ENCODE assay signal across 19 mouse cellular contexts in genomic region chr11:13605152-13605697, GRCm38 (mm10).
DNase-seq lines count a peak whose midpoint lies in the region; ATAC-seq lines count a peak whose summit lies in the region.
"Had no signal": no experiment of that assay in that cellular context is flagged by ENCODE, and none has a peak within 500 bp of the region (broad histone marks: within the 10 kb centered on the region; RNA-seq: fewer than 3 reads in every experiment).

No protein-coding gene starts in this region.

- peak; percentile 66; the same call in 1 of the 2 replicates for ATAC-seq in forebrain, embryonic 13.5 days
- peak; percentile 89 for ATAC-seq in embryonic facial prominence, embryonic 11.5 days (replicated peaks; ENCODE audit: insufficient number of reproducible peaks, low FRiP score, low TSS enrichment, low read depth)
- peak; percentile 68; the same call in 1 of the 2 replicates for ATAC-seq in forebrain, embryonic 15.5 days (replicated peaks)
- peak; percentile 50; the same call in 1 of the 2 replicates for ATAC-seq in midbrain, embryonic 14.5 days (ENCODE audit: low FRiP score, low TSS enrichment)
- ATAC-seq: intestine, embryonic 16.5 days had no signal

- H3K4me2 ChIP-seq in forebrain, embryonic 13.5 days: no peak overlapping the region
- no peak overlapping the region for H3K4me2 ChIP-seq in embryonic facial prominence, embryonic 11.5 days (ENCODE audit: low read depth, low read length)
- no peak overlapping the region for H3K4me2 ChIP-seq in forebrain, embryonic 15.5 days (replicated peaks)
- no peak overlapping the region for H3K4me2 ChIP-seq in midbrain, embryonic 14.5 days (ENCODE audit: low read length)
- H3K4me2 ChIP-seq: heart, embryonic 13.5 days; hindbrain, embryonic 13.5 days; stomach, embryonic 15.5 days had no signal

- H3K4me3 ChIP-seq in forebrain, embryonic 13.5 days: no peak overlapping the region
- H3K4me3 ChIP-seq in forebrain, embryonic 10.5 days: no peak overlapping the region
- no peak overlapping the region for H3K4me3 ChIP-seq in embryonic facial prominence, embryonic 11.5 days (ENCODE audit: low read depth, low read length)
- no peak overlapping the region for H3K4me3 ChIP-seq in forebrain, embryonic 15.5 days
- H3K4me3 ChIP-seq in midbrain, embryonic 14.5 days (replicated peaks; ENCODE audit: low read depth, low read length): no peak overlapping the region
- H3K4me3 ChIP-seq: gastrocnemius, adult 2 months; heart, embryonic 13.5 days; hindbrain, embryonic 13.5 days; stomach, embryonic 15.5 days had no signal

- no peak overlapping the region for H3K9ac ChIP-seq in forebrain, embryonic 13.5 days
- H3K9ac ChIP-seq in embryonic facial prominence, embryonic 11.5 days (replicated peaks; ENCODE audit: low read length): no peak overlapping the region
- no peak overlapping the region for H3K9ac ChIP-seq in forebrain, embryonic 15.5 days (replicated peaks)
- no peak overlapping the region for H3K9ac ChIP-seq in midbrain, embryonic 14.5 days (replicated peaks; ENCODE audit: low read length)
- H3K9ac ChIP-seq: heart, embryonic 13.5 days; hindbrain, embryonic 13.5 days; stomach, embryonic 15.5 days had no signal

- H3K27me3 ChIP-seq in forebrain, embryonic 13.5 days: no peaks in the 10 kb centered on the region
- no peaks in the 10 kb centered on the region for H3K27me3 ChIP-seq in forebrain, embryonic 10.5 days (ENCODE audit: poor library complexity, severe bottlenecking)
- H3K27me3 ChIP-seq in embryonic facial prominence, embryonic 11.5 days (ENCODE audit: control insufficient read depth, insufficient read depth, low read length): no peaks in the 10 kb centered on the region
- H3K27me3 ChIP-seq in forebrain, embryonic 15.5 days: no peaks in the 10 kb centered on the region
- no peaks in the 10 kb centered on the region for H3K27me3 ChIP-seq in midbrain, embryonic 14.5 days (ENCODE audit: control insufficient read depth, insufficient read depth, low read length)
- H3K27me3 ChIP-seq: CH12.LX; heart, embryonic 13.5 days; hindbrain, embryonic 13.5 days; stomach, embryonic 15.5 days had no signal

- no peaks in the 10 kb centered on the region for H3K4me1 ChIP-seq in forebrain, embryonic 13.5 days
- H3K4me1 ChIP-seq in forebrain, embryonic 10.5 days: no peaks in the 10 kb centered on the region
- no peaks in the 10 kb centered on the region for H3K4me1 ChIP-seq in embryonic facial prominence, embryonic 11.5 days (ENCODE audit: control insufficient read depth, insufficient read depth, low read length)
- H3K4me1 ChIP-seq in forebrain, embryonic 15.5 days: no peaks in the 10 kb centered on the region
- H3K4me1 ChIP-seq in midbrain, embryonic 14.5 days (ENCODE audit: control insufficient read depth, insufficient read depth, low read length): no peaks in the 10 kb centered on the region
- H3K4me1 ChIP-seq: hindbrain, embryonic 13.5 days; stomach, embryonic 15.5 days had no signal

- no peak overlapping the region for H3K27ac ChIP-seq in forebrain, embryonic 13.5 days
- H3K27ac ChIP-seq in forebrain, embryonic 10.5 days: no peak overlapping the region
- no peak overlapping the region for H3K27ac ChIP-seq in embryonic facial prominence, embryonic 11.5 days (replicated peaks; ENCODE audit: low read depth, low read length)
- no peak overlapping the region for H3K27ac ChIP-seq in forebrain, embryonic 15.5 days (replicated peaks)
- no peak overlapping the region for H3K27ac ChIP-seq in midbrain, embryonic 14.5 days (replicated peaks; ENCODE audit: low read depth, low read length)
- H3K27ac ChIP-seq: gastrocnemius, adult 2 months; heart, embryonic 13.5 days; hindbrain, embryonic 13.5 days; stomach, embryonic 15.5 days had no signal

- WGBS in forebrain, embryonic 13.5 days: 73% methylated on average over 3 of the region's 4 CpGs
- WGBS in forebrain, embryonic 10.5 days: 76% methylated on average over 3 of the region's 4 CpGs
- 54% methylated on average over 3 of the region's 4 CpGs for WGBS in embryonic facial prominence, embryonic 11.5 days
- WGBS in forebrain, embryonic 15.5 days: 66% methylated on average over 3 of the region's 4 CpGs
- 58% methylated on average over 3 of the region's 4 CpGs for WGBS in midbrain, embryonic 14.5 days

- H3K9me3 ChIP-seq in forebrain, embryonic 13.5 days (replicated peaks): no peaks in the 10 kb centered on the region
- H3K9me3 ChIP-seq in forebrain, embryonic 10.5 days: no peaks in the 10 kb centered on the region
- no peaks in the 10 kb centered on the region for H3K9me3 ChIP-seq in embryonic facial prominence, embryonic 11.5 days (replicated peaks; ENCODE audit: control insufficient read depth, low read length)
- no peaks in the 10 kb centered on the region for H3K9me3 ChIP-seq in forebrain, embryonic 15.5 days
- H3K9me3 ChIP-seq in midbrain, embryonic 14.5 days (ENCODE audit: control insufficient read depth, low read length): no peaks in the 10 kb centered on the region
- H3K9me3 ChIP-seq: heart, embryonic 13.5 days; hindbrain, embryonic 13.5 days; stomach, embryonic 15.5 days had no signal

- no peaks in the 10 kb centered on the region for H3K36me3 ChIP-seq in forebrain, embryonic 13.5 days (ENCODE audit: poor library complexity, severe bottlenecking)
- no peaks in the 10 kb centered on the region for H3K36me3 ChIP-seq in forebrain, embryonic 10.5 days (replicated peaks)
- no peaks in the 10 kb centered on the region for H3K36me3 ChIP-seq in embryonic facial prominence, embryonic 11.5 days (replicated peaks; ENCODE audit: control insufficient read depth, insufficient read depth, low read depth, low read length)
- no peaks in the 10 kb centered on the region for H3K36me3 ChIP-seq in forebrain, embryonic 15.5 days
- H3K36me3 ChIP-seq in midbrain, embryonic 14.5 days (ENCODE audit: control insufficient read depth, insufficient read depth, low read length): no peaks in the 10 kb centered on the region
- H3K36me3 ChIP-seq: heart, embryonic 13.5 days; hindbrain, embryonic 13.5 days; stomach, embryonic 15.5 days had no signal

- DNase-seq in forebrain, embryonic 10.5 days (ENCODE audit: extremely low spot score, low spot score): no peak
- peak; percentile 80 for DNase-seq in embryonic facial prominence, embryonic 11.5 days (ENCODE audit: low spot score)
- peak; percentile 47 for DNase-seq in midbrain, embryonic 14.5 days
- no peak for DNase-seq in right cerebral cortex, postnatal 36 days (ENCODE audit: low spot score in 2 of 2)
- DNase-seq in neural tube, embryonic 10.5 days (ENCODE audit: extremely low spot score, low spot score): no peak
- DNase-seq: adrenal gland, postnatal 14 days; cerebellum, adult 11 months; cerebellum, postnatal 10 days; gastrocnemius, adult 2 months; liver; lung, postnatal 10 days; thymus, adult 2 months had no signal

Comparison
In these comparisons a context has a peak if more than half of its experiments do, and no peak if none do; other contexts are left out.
1. DNase-seq: peak in embryonic facial prominence, embryonic 11.5 days (single experiment) and midbrain, embryonic 14.5 days (single experiment); none in forebrain, embryonic 10.5 days (single experiment), right cerebral cortex, postnatal 36 days (0 of 2) and neural tube, embryonic 10.5 days (single experiment).
2. Peak in every context shown above with its lines, with median percentiles within 50 percentile points of each other: ATAC-seq.